Mouse (Mus musculus): Measurements from ENCODE around the gene R3hdm2. TPM values are rescaled to one million over a fixed set of nuclear protein-coding genes. Genes with fewer than 3 reads are reported as not detected.
A peak's percentile ranks its signal among the peaks of the same experiment; 100 is the strongest.

R3hdm2 gene
- polyA plus RNA-seq, 1 experiment from 2014 or later, result 30.4 TPM

DNA sequence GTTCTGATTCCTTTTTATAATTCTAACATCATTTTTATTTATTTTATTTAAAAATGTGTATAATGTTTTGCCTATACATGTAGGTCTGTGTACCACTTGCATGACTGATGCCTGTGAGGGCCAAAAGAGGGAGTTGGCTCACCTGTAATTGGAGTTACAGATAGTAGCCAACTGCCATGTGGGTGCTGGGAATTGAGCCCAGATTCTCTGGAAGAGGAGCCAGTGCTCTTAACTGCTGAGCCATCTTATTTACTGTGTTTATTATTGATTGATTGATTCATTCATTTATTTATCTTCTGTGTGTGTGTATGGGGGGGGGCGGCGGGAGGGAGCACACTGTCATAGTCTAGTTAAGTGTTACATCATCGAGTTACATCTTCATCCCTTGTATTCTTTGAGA, 24.6 kb downstream of the R3hdm2 start:
- Histone ChIP-seq H3K4me2 (no peak overlapping the region), H3K9ac (no peak overlapping the region), H3K4me1 (no peaks in the 10 kb centered on the region), H3K36me3 (peaks cover 55% of the 10 kb centered on the region), H3K4me3 (no peak overlapping the region), H3K27me3 (replicated peaks) (no peaks in the 10 kb centered on the region), H3K9me3 (no peaks in the 10 kb centered on the region), H3K27ac (replicated peaks) (no peak overlapping the region)
- no peak for ATAC-seq (ENCODE audit: extremely low read depth, insufficient number of reproducible peaks, low FRiP score, low TSS enrichment)
- WGBS, result 86% methylated on average over 3 of the region's 3 CpGs

DNA sequence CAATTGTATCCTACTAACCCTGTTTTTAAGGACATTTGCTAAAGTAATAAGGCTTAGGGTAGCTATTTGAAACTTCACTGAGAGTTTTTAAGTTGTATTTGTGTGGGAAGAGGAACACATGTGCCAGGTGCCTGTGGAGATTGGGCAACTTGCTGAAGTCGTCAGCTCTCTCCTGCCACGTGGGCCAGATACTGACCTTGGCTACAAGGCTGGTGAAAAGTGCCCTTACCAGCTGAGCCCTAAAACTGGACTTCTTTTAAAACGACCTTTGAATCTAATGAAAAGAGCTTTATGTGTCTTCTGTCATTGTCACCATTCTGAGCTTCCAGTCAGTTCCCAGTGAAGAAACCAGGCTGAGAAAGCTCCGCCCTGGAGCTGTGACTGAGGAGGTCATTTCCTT, 27.3 kb downstream of the R3hdm2 start:
- Histone ChIP-seq H3K36me3 (peaks cover 28% of the 10 kb centered on the region), H3K4me2 (no peak overlapping the region), H3K4me1 (peaks cover 24% of the 10 kb centered on the region), H3K9ac (no peak overlapping the region), H3K4me3 (no peak overlapping the region), H3K27me3 (replicated peaks) (no peaks in the 10 kb centered on the region), H3K9me3 (no peaks in the 10 kb centered on the region), H3K27ac (replicated peaks) (no peak overlapping the region)
- WGBS, result 58% methylated on average over 4 of the region's 4 CpGs
- ATAC-seq (ENCODE audit: extremely low read depth, insufficient number of reproducible peaks, low FRiP score, low TSS enrichment), result no peak

DNA sequence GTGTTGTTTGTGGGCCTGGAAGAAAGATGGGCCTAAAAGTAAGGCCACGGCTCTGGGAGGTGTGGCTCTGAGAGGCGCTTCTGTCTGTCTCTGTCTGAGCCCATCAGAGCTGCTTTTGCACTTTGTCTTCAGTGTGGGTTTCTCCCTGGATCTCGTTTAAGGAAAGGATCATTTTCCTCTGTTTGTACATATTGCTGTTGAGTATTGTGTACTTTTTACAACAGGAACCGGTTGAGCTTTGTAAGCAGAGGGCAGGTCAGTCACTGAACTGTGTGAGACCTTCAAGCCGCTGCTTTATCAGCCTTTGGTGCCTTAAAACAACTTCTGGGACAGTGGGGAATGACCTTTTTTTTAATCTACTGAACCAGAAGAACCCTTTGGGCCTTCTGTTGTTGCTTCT, 32.0 kb downstream of the R3hdm2 start:
- Histone ChIP-seq H3K4me3 (no peak overlapping the region), H3K4me2 (peak overlapping the region; percentile 28; the same call in 1 of the 2 replicates), H3K4me1 (peaks cover 29% of the 10 kb centered on the region), H3K9ac (peak overlapping the region; percentile 35; the same call in 1 of the 2 replicates), H3K36me3 (peaks cover 15% of the 10 kb centered on the region), H3K9me3 (no peaks in the 10 kb centered on the region), H3K27me3 (replicated peaks) (no peaks in the 10 kb centered on the region), H3K27ac (replicated peaks) (peak overlapping the region; percentile 64)
- WGBS, result 35% methylated on average over 5 of the region's 5 CpGs
- no peak for ATAC-seq (ENCODE audit: extremely low read depth, insufficient number of reproducible peaks, low FRiP score, low TSS enrichment)

DNA sequence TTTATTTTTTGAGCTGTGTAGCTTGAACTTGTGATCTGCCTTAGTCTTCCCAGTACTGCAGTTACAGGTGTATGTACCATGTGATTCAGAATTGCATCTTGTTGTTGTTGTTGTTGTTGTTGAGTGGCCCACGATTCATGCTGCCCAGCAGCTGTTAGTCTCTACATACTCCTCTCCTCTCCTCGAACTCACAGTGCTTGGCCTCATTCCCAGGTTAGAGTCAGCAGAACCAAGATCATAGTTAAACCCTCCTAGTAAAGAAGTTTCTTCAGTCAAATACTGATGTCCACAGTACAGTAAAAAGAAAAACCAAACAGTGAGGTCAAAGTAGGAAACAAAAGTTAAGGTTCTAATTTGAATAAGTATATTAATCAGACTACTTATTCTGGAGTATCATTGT, 32.6 kb downstream of the R3hdm2 start:
- Histone ChIP-seq H3K4me3 (no peak overlapping the region), H3K9me3 (no peaks in the 10 kb centered on the region), H3K9ac (no peak overlapping the region), H3K27ac (replicated peaks) (no peak overlapping the region), H3K4me2 (no peak overlapping the region), H3K4me1 (peaks cover 29% of the 10 kb centered on the region), H3K36me3 (peaks cover 10% of the 10 kb centered on the region), H3K27me3 (replicated peaks) (no peaks in the 10 kb centered on the region)
- no peak for ATAC-seq (ENCODE audit: extremely low read depth, insufficient number of reproducible peaks, low FRiP score, low TSS enrichment)
- 50% methylated on average over 2 of the region's 2 CpGs for WGBS

DNA sequence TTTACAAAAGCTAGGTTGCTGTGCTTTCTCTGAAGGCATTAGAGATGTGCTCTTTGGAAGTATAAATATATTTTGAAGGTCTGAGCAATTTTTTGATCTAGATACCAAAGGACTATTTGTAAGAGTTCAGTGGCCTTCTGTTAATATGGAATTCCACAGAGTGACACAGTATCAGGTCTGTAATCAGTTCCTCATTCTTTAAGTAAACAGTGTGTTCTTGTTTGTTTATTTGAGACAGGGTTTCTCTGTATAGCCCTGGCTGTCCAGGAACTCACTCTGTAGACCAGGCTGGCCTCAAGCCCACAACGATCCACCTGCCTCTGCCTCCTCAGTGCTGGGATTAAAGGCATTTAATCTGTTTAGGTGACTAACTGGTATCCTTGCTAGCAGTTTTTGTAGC, 33.5 kb downstream of the R3hdm2 start:
- no peak for ATAC-seq (ENCODE audit: extremely low read depth, insufficient number of reproducible peaks, low FRiP score, low TSS enrichment)
- H3K27ac ChIP-seq (replicated peaks), result no peak overlapping the region
- H3K36me3 ChIP-seq, result peaks cover 10% of the 10 kb centered on the region
- no peak overlapping the region for H3K9ac ChIP-seq
- WGBS, result 79% methylated on average over 1 of the region's 1 CpGs
- peaks cover 29% of the 10 kb centered on the region for H3K4me1 ChIP-seq
- no peaks in the 10 kb centered on the region for H3K9me3 ChIP-seq
- H3K27me3 ChIP-seq (replicated peaks), result no peaks in the 10 kb centered on the region
- no peak overlapping the region for H3K4me3 ChIP-seq
- no peak overlapping the region for H3K4me2 ChIP-seq

DNA sequence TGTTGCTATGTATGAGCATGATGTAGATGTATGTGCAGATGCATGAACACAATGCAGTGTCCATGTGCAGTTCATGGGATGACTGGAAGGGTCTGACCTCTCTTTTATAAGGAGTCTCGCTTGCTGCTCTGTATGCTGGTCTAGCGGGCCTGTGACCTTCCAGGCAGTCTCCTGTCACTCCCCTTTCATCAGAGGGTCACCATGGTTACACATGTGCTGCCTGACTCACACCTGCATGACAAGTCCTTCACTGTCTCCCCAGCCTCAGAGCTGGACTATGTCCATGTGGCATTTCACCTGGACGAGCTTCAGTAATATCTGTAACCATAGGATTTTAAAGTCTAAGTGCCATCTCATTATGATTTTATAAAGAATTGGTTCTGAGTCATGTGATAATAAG, 34.0 kb downstream of the R3hdm2 start:
- 81% methylated on average over 3 of the region's 3 CpGs for WGBS
- no peak overlapping the region for H3K9ac ChIP-seq

DNA sequence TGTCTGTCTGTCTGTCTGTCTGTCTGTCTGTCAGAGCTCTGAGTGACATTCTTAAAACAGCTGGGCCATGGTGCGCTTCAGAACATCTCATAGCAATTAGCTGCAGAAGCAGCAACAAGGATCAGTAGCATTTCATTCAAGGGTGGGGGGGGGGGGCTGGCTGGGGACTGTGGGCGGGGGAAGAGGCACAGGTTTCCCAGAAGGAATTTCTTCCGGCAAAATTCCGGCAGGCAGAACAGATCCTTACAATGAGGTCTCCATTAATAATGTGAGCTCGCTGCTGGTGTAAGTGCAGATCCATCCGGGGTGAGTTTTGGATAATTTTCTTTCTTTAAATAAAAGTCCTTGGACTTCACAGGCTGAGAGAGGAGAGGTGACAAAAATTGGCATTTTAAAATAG, 40.0 kb downstream of the R3hdm2 start:
- H3K9me3 ChIP-seq, result no peaks in the 10 kb centered on the region
- H3K4me2 ChIP-seq, result peak overlapping the region; percentile 45
- H3K27me3 ChIP-seq (replicated peaks), result no peaks in the 10 kb centered on the region
- H3K27ac ChIP-seq (replicated peaks), result 0 out of 2 replicates have a peak overlapping the region, but pooled peaks have one; percentile 39
- ATAC-seq (ENCODE audit: extremely low read depth, insufficient number of reproducible peaks, low FRiP score, low TSS enrichment), result no peak
- WGBS, result 14% methylated on average over 6 of the region's 6 CpGs
- peaks cover 38% of the 10 kb centered on the region for H3K4me1 ChIP-seq
- H3K9ac ChIP-seq, result 0 out of 2 replicates have a peak overlapping the region, but pooled peaks have one; percentile 19
- no peak overlapping the region for H3K4me3 ChIP-seq
- H3K36me3 ChIP-seq, result peaks cover under 1% of the 10 kb centered on the region; the same call in 1 of the 2 replicates

More for the DNA sequence above, 34.0 kb downstream of the R3hdm2 start:
- Histone ChIP-seq H3K9me3 (no peaks in the 10 kb centered on the region), H3K4me1 (peaks cover 32% of the 10 kb centered on the region), H3K4me2 (no peak overlapping the region), H3K4me3 (no peak overlapping the region), H3K27ac (replicated peaks) (no peak overlapping the region), H3K36me3 (peaks cover 9% of the 10 kb centered on the region), H3K27me3 (replicated peaks) (no peaks in the 10 kb centered on the region)
- no peak for ATAC-seq (ENCODE audit: extremely low read depth, insufficient number of reproducible peaks, low FRiP score, low TSS enrichment)

DNA sequence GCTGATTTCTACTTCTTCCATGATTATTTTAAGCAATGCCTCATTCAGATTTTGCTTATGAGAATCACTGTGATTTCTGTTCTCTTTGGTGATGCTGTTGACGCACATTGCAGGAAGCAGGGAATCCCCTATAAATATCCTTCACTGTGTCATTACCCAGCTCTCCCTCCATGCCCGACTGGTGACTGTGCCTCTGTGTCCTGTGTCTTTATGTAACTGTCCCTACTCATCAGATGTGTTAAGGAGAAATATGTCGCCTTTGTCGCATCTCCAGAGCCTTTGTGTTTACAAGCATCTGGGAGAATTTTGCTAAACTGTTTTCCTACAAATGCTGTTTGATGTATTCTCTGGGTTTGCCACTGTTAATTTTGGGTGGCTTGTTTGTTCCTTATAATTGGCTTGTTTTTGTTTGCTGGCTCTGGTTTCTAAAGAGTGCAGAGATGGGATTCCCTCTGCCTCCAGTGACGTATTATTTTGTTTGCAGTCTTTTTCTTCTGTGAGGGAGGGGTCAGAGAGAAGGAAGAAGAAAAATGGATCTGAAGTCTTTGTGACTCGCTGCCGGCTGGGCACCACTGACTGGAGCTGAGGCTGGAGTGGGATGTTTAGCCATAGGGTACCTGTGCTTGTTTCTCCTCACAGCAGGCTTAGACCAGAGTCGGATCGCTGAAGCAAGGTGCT, 40.7 kb downstream of the R3hdm2 start:
- Histone ChIP-seq H3K27me3 (replicated peaks) (no peaks in the 10 kb centered on the region), H3K4me1 (peaks cover 45% of the 10 kb centered on the region), H3K27ac (replicated peaks) (peak overlapping the region; percentile 31), H3K9me3 (no peaks in the 10 kb centered on the region), H3K36me3 (no peaks in the 10 kb centered on the region), H3K4me2 (peak overlapping the region; percentile 22), H3K9ac (peak overlapping the region; percentile 1; the same call in 1 of the 2 replicates), H3K4me3 (no peak overlapping the region)
- whole genome bisulfite sequencing, result 13% methylated on average over 9 of the region's 9 CpGs
- ATAC-seq (ENCODE audit: extremely low read depth, insufficient number of reproducible peaks, low FRiP score, low TSS enrichment), result no peak

DNA sequence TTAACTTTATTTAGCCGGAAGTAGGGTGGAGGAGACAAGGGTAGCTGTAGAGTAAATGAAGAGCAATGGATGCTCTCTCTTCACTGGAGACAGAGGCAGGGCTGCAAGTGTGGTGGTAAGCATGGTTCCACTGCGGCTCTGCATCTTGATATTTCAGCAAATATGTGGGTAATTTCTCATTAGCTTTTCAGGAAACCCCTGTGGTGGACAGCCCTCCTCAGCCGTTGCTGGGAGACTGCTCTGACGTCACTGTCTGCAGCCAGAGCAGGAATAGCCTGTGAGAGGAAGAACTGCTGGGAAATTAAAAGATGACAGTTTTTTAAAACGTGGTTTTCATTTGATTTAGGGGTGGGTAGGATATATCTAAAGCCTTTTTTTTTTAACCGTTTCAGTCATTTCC, 41.9 kb downstream of the R3hdm2 start:
- Histone ChIP-seq H3K9ac (no peak overlapping the region), H3K4me3 (no peak overlapping the region), H3K4me2 (peak overlapping the region; percentile 49), H3K27me3 (replicated peaks) (no peaks in the 10 kb centered on the region), H3K4me1 (peaks cover 55% of the 10 kb centered on the region), H3K27ac (replicated peaks) (no peak overlapping the region), H3K36me3 (no peaks in the 10 kb centered on the region), H3K9me3 (no peaks in the 10 kb centered on the region)
- WGBS, result 16% methylated on average over 6 of the region's 6 CpGs
- ATAC-seq (ENCODE audit: extremely low read depth, insufficient number of reproducible peaks, low FRiP score, low TSS enrichment), result no peak

DNA sequence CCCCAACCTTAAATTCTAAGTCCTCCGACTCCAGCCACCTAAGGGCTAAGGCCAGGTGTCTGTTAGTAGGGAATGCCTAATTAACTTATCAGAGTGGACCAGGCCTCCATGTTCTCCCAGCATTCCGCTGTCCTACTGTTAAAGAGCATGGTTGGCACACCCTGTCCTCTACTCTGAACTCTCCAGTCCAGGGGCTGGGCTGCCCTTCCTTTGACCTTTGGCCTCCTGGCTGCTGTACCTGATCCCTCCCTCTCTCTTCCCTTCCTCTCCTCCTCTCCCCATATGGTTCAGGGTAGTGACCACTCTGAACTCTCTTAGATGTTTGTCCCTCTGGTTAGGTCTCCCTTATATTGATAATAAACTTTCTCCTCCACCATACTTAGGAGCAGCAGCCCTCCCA, 45.7 kb downstream of the R3hdm2 start:
- no peaks in the 10 kb centered on the region for H3K9me3 ChIP-seq
- H3K27ac ChIP-seq (replicated peaks), result 0 out of 2 replicates have a peak overlapping the region, but pooled peaks have one; percentile 16
- no peak overlapping the region for H3K4me2 ChIP-seq
- peaks cover 52% of the 10 kb centered on the region for H3K4me1 ChIP-seq
- 79% methylated on average over 2 of the region's 2 CpGs for WGBS
- no peak overlapping the region for H3K4me3 ChIP-seq
- ATAC-seq (ENCODE audit: extremely low read depth, insufficient number of reproducible peaks, low FRiP score, low TSS enrichment), result no peak
- no peaks in the 10 kb centered on the region for H3K27me3 ChIP-seq (replicated peaks)
- H3K9ac ChIP-seq, result no peak overlapping the region
- peaks cover 6% of the 10 kb centered on the region; the same call in 1 of the 2 replicates for H3K36me3 ChIP-seq

DNA sequence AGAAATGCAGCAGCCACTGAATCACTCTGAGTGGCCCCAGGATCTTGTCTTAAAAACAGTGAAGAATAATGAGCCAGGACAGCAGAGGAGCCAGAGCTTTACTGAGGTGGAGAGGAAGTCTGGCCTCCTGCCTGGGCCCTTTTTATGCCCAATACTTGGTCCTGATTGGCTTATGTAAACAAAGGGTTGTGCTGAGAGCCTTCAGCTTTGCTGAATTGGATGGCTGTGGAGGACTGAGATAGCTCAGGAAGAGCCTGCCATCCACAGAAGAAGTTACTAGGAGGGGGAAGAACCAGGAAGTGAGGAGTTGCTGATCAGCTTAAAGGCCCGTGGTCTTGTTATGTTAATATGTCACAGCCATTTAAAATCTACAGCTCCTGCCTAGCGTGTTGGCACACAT, 46.5 kb downstream of the R3hdm2 start:
- Histone ChIP-seq H3K36me3 (peaks cover 13% of the 10 kb centered on the region), H3K4me3 (no peak overlapping the region), H3K27ac (replicated peaks) (peak overlapping the region; percentile 69), H3K4me1 (peaks cover 43% of the 10 kb centered on the region), H3K9ac (peak overlapping the region; percentile 33), H3K4me2 (peak overlapping the region; percentile 18), H3K27me3 (replicated peaks) (no peaks in the 10 kb centered on the region), H3K9me3 (no peaks in the 10 kb centered on the region)
- 22% methylated on average over 2 of the region's 2 CpGs for WGBS
- no peak for ATAC-seq (ENCODE audit: extremely low read depth, insufficient number of reproducible peaks, low FRiP score, low TSS enrichment)

DNA sequence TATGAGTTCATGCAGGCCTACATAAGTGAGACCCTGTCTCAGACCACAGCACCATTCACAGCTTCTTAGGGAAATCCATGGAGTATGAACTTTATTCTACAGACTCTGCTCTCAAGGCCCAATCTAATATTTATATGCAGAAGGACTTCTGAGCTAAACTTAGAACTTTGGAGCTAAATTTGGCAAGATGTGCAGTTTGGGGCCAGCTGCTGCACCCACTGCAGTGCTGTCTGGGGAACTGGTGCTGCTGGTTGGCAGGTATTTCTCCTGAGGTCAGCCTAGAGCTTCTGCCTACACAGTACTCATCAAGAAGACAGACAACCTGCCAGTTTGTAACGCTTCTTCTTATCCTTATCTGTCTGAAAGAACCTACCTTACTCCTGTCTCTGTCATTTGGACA, 47.0 kb downstream of the R3hdm2 start:
- Histone ChIP-seq H3K27ac (replicated peaks) (peak overlapping the region; percentile 69), H3K4me3 (no peak overlapping the region), H3K9ac (no peak overlapping the region), H3K36me3 (peaks cover 18% of the 10 kb centered on the region), H3K9me3 (no peaks in the 10 kb centered on the region), H3K27me3 (replicated peaks) (no peaks in the 10 kb centered on the region), H3K4me1 (peaks cover 39% of the 10 kb centered on the region), H3K4me2 (peak overlapping the region; percentile 18)
- no peak for ATAC-seq (ENCODE audit: extremely low read depth, insufficient number of reproducible peaks, low FRiP score, low TSS enrichment)
- WGBS, result 30% methylated on average over 1 of the region's 1 CpGs

Measured in heart, embryonic 13.5 days (tissue).